Mouse (Mus musculus) cortical plate, adult 2 months (tissue): Measurements from ENCODE around the gene Spcs3.

Experiments
- CTCF ChIP-seq: fragments of 200-500 bp; IDR thresholded peaks from 2 replicates; pipeline ENCODE4 v1.5.1; 2011; ENCODE audit warnings: mild to moderate bottlenecking, control low read depth, low read length; ENCODE audit not compliant: insufficient read depth; ENCODE audit errors: extremely low read depth
- POLR2A ChIP-seq: fragments of 200-500 bp; IDR thresholded peaks from 2 replicates; pipeline ENCODE4 v1.6.1; 2011; ENCODE audit warnings: mild to moderate bottlenecking, low read length, control low read depth; ENCODE audit not compliant: insufficient read depth; ENCODE audit errors: extremely low read depth

DNA sequence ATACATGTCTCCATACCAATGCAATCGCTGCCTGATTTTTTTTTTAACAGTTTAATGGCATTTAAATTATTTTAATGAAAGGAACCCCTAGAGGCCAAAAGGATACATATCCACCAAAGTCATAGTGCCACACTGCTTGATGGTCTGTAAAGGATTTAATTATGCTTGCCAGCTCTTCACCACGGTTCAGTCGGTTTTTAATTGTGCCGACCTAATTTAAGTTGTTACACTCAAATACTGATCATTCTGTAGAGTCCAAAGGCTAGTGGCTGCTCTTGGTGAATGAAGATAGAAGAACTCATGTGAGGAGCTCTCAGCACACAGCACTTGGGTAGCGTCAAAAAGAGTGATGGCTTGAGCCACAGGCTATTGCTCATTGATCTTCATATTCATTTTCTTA, 5.4 kb upstream of the Spcs3 start:
- no peak for TF ChIP-seq CTCF
- no peak for TF ChIP-seq POLR2A
